Mouse (Mus musculus) kidney, adult 2 months (tissue): Measurements from ENCODE around the gene Phrf1.

Experiments
- CTCF ChIP-seq: fragments of 200-500 bp; conservative IDR thresholded peaks from 2 replicates; pipeline ENCODE4 v1.5.1; 2011; ENCODE audit warnings: low read depth, mild to moderate bottlenecking, control low read depth, low read length, moderate library complexity, mixed read lengths; ENCODE audit not compliant: insufficient read depth, insufficient read length
- POLR2A ChIP-seq: fragments of 200-500 bp; IDR thresholded peaks from one replicate; pipeline ENCODE4 v1.6.1; 2011; ENCODE audit warnings: low read depth, low read length, control low read depth

- no peak for TF ChIP-seq CTCF
- TF ChIP-seq POLR2A: no peak
Observed at GRCm38 (mm10) chr7:141221249-141222125, 7.1 kb upstream of the Phrf1 start.
